Mouse (Mus musculus) monocyte, adult 2 months (primary cell): ENCODE results near the gene Gm42417.
"Not testable (repeated sequence)": the region's sequence is repeated elsewhere in the genome, so short reads cannot be mapped to it uniquely, and the experiment has no call there.

Experiments
- DNase-seq, 2 experiments: peaks; one replicate each; pipeline ENCODE4 v3.0.0; 2022; ENCODE audit warnings: low spot score in 2 of 2, low read depth in 1 of 2

Gm42417 gene

DNA sequence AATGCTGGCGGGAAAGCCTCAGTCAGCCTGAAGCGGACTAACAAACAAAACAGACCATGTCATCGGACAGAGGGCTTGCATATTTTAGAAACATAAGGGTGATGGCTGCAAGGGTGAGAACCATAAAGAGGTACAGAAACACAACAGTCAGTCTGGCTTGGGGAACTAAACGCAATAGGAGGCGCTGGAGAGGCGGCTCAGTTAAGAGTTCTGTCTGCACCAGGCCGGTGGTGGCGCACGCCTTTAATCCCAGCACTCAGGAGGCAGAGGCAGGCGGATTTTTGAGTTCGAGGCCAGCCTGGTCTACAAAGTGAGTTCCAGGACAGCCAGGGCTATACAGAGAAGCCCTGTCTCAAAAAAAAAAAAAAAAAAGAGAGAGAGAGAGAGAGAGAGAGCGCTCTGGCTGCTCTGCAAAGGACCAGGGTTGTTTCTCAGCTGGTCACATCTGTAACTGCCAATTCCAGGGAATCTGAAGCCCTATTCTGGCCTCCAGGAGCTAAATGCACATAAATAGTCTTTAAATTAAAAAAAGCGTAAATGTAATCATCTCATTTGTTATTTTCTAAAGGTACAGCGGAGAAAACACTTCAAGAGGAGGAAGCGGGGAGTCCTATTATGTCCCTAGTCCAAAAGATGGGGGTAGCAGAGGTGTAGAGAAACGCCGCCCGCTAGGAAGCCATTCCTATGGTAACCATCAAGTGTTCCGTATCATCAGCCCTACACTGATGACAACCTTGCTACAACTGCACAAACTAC lies 6.8 kb upstream of the Gm42417 start:
- no peak for DNase-seq

DNA sequence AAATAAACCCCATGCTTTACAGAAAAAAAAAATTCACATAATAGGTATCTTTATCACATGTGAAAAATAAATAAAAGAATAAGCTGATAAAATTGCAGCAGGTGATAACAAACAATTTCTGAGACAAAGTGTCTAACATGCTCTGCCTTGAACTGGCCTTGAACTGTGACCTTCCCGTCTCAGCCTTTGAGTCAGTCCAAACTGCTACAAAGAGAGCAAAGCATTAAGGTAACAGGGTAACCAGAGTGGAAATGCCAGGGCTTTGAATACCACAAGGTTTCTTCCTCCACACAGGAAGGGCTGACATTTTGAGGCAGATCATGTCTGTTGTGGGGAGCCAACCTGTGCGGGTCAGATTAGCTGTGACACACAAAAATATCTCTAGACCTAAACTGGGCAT lies 6.2 kb upstream of the Gm42417 start:
- DNase-seq = no peak

DNA sequence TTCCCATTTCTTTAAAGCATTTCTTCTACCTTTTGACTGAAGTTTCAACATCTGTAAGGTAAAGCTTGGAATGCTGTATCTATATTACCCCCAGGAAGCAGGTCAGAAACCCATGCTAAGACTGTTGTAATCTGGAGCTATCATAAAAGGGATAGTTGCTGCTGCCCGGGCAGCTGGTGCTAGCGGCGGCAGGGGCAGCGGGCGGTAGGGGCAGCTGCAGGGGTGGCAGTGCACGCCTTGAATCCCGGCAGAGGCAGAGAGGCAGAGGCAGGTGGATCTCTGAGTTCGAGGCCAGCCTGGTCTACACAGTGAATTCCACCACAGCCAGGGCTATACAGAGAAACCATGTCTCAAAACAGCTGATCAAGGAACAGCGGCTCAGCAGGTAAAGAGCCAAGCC lies 3.7 kb upstream of the Gm42417 start:
- DNase-seq = no peak

DNA sequence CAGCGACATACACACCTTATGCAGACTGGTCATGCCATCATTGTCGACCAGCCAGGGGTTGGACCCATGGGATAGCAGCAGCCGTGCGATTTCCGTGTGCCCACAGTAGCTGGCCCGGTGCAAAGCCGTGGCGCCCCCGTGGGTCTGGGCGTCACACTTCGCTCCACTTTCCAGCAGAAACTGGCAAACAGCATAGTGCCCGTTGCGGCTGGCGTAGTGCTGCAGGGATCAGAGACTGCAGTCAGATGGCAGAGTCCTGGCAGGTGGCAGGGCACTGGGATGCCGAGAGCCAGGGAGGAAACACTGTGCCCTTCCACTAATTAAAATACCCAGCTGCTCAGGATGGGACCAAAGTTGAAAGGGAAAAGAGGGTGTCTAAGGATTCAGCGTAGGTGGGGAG lies 2.6 kb upstream of the Gm42417 start:
- no peak for DNase-seq

DNA sequence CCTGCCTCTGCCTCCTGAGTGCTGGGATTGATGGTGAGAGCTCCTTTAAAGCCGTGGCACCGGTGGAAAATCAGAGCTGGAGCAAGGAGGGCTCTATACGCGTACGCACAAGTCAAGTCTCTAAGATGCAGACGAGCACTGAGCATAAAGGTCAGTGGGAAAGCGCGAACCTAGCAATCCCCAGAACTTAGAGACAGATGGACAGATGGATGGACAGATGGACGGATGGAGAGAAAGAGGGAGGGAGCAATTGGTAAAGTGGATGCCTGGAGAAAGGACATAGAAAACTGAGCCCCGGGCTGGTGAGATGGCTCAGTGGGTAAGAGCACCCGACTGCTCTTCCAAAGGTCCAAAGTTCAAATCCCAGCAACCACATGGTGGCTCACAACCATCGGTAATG lies 1.6 kb upstream of the Gm42417 start:
- no peak for DNase-seq

DNA sequence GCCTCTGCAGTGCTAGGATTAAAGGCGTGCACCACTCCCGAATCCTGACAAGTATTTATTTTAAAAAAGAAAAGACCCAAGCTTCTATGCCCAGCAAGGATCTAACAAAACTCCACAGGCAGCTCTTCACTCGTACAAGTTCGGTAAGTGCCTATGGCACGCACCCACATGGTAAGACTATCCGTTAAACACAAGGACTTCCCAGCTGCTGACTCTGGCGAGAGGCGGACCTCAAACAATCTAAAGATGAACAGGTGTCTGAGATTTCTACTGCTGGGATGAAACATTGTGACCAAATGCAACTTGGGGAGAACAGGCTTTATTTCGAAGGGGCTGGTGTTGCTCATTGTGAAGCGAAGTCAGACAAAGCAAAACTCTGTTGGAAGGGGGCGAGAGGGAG lies 903 bp upstream of the Gm42417 start:
- DNase-seq = no peak

DNA sequence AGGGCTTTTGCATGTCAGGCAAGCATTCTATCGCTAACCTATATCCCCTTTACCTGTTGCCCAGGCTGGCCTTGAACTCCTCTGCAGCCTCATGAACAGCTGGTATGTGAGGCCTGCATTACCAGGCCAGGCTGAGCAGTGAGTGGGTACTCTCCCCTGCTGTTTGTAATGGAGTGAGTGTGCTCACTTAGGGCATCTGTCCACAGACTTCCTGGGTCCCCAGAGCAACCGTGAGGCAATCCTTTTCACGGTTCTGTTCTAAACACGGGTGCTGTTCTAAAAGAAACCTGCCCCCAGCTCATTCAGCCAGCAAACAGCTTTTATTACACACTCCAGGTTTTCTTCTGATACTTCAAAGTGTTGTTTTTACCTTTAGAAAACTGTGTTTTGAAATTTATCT lies 502 bp downstream of the Gm42417 start:
- no peak for DNase-seq

DNA sequence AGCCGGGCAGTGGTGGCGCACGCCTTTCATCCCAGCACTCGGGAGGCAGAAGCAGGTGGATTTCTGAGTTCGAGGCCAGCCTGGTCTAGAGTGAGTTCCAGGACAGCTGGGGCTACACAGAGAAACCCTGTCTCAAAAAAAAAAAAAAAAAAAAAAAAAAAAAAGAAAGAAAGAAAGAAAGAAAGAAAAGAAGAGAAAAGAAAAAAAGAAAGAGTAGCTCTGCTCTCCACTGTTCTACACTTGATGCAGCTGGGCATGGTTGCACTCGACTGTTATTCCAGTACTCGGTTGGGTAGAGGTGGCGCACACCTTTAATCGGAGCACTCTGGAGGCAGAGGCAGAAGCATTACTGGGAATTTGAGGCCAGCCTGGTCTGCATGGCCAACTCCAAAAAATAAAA lies 2.4 kb downstream of the Gm42417 start, which contains the start of gene Ankrd23:
Gene Ankrd23 (minus strand): TSS at position 101 of the 400 bp plus-strand sequence.
- DNase-seq = not testable (repeated sequence)

DNA sequence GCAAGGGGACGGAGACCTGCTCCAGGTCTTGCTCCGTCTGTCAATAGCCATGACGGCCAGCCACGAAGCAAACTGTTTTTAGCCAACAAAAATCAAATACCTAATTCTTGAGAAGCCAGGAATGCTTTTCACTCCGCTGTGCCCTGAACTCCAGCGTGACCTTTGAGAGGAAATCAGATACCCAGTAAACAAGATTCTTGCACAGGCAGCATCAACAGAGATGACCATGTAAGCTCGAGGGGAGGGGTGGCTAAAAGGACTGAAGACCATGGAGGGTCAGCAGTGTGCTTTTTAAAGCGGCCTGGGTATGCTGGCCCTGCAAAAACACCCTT lies 2.9 kb downstream of the Gm42417 start:
- no peak for DNase-seq

DNA sequence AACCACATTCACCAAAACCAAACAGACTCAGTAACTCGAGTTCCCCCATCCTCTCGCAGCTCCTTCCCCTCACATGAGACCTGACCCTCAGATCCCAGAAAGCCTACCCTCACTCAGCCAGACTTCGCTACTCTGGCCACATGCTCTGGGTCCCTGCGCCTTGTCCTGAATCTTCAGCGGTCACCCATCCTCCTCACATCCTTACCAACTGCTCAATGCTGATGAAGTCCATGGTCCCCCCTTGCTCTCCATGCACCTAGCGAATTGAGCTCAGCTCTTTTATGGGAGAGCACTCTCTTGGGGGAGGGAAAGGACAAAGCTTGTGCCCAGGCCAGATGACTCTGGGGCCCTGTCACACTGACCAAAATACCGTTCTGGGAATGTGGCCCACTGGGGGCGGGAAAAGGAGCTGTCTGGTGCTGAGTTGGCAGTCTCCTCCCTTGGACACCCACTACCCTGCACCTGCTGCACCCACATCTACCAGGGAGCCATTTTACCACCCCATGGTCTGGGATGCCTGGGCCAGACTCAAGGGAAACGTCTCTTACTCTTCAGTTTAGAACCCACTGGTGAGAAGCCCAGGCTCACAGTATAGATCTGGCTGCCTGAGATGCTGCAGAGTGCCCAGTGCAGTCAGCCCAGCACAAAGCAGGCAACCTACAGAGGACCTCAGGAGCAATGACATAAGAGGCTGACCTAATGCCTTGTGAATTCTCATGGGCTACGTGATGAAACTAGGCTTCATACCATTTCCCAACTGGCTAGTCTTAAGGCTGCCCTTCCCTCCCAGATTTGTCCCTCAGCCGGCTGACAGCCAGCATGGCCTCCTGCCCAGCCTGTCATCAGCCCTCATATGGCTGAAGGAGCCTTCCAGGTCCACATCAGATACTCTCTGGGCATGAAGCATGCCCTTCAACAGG lies 3.5 kb downstream of the Gm42417 start:
- no peak for DNase-seq

DNA sequence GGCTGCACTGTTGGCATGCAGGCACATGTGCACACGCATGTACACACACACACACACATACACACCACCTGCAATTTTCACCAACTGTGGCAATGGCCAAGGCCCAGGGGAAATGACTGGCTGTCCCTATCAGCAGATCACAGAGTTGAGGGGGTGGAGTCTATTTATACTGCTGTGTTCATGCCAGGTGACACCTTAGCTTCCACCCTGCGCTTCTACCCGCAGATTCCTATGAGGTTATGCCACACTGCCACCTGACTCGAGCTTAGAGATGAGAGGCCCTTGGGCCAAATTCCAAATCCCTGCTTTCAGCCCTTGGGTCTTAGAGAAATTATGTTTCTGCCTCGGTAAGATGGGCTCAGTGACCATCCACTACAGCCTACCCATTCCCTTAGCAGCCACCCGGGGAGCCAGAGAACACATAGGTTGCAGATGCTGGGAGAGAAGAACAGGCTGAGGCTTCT lies 4.6 kb downstream of the Gm42417 start:
- no peak for DNase-seq

DNA sequence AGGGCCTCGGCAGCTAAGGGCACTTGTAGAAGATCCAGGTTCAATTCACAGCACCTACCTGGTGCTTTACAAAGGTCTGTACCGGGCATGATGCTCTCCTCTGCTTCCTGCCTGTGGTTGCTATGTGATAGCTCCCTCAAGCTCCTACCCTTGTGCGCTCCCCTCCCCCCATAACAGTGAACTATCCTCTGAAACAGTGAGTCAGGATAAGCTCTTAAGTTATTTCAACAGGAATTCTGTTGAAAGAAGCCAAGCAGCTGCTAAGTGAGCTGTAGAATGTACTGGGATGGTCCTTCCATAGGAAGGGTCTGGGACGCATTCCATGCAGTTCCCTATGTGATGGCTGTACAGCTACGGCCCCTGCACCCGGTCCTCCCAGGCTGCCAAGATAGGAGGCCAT lies 5.7 kb downstream of the Gm42417 start:
- no peak for DNase-seq

DNA sequence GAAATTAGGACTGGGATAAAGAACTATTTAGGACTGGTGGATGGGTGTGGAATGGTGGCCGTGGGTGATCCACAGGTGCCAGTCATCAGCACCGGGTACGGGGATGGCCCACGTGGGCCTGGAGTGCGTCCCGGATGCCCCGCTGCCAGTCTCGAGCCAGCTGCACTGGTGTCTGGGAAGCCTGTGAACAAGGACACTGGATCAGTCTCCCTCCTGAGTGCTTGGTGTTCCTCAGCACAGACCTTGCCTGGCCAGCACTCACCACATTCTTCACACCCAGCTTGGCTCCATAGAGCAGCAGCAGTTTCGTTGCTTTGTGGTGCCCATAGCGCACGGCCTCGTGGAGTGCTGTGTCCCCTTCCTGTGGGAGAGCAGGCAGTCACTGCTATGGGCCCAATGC lies 7.8 kb downstream of the Gm42417 start:
- no peak for DNase-seq

DNA sequence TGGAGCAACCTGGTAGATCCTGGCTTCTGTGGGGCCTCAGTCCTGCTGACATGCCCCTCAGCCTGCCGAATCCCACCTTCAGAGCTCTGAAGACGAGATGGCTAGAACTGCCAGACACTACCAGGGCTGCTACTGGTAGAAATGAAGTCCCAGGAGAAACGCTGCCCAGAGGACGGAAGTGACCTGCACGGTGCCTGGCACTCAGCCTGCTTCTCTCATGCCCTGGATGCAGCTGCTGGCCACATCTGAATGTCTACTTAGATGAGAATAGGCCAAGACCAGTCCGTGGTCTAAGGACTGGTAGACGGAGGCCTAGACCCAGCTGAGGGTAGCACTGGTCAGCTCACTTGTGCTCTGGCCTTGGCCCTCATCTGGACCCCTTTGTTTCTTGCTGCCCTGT lies 8.3 kb downstream of the Gm42417 start:
- no peak for DNase-seq

DNA sequence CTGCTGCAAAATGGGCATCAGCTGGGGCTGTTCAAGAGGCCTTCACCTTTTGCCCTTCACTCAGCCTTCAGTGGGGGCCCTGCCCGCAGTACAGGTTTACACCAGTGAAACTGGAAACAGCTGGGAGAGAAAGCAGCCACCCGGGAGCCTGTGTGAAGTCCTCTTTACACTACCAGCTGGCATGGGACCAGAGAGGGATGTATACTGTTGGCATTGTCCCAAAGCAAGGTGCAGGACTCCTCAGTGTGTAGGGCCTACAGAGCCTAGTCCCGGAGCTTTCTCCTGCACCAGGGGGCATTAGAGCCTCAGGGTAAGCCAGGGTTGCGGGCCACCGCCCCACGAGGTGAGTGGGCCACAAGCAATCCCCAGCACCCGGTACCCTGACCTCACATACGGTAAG lies 8.7 kb downstream of the Gm42417 start:
- DNase-seq = no peak

DNA sequence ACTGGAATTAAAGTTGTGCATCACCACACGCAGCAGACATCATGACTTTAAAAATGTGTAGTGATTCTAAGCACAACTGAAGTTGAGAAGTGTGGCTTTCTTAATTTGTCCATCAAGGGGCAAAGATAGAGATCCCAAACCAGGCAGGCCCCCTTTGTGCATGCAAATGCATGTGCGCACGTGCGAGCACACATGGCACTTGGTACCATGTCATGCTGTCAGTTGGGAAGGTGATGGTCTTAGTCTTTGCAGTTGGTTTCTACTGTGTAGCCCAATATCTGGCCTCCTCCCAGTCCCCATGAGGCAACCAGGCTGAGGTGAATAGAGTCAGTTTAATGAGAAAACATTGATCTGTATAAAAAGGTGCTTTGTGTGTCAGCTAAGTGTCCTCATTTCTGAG lies 9.4 kb downstream of the Gm42417 start:
- DNase-seq = no peak

DNA sequence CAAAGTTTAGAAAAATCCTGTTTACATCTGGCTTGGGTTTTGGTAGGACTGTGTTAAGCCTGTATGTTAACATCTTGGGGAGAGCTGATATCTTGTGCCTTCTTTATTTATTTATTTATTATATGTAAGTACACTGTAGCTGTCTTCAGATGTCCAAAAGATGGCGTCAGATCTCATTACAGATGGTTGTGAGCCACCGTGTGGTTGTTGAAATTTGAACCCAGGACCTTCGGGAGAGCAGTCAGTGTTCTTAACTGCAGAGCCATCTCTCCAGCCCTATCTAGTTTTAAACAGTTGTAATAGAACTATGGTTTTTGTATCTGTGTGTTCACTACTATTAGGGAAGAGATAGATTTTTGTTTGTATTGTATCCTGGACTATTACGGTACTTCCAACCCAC lies 10.0 kb downstream of the Gm42417 start:
- DNase-seq = no peak

DNA sequence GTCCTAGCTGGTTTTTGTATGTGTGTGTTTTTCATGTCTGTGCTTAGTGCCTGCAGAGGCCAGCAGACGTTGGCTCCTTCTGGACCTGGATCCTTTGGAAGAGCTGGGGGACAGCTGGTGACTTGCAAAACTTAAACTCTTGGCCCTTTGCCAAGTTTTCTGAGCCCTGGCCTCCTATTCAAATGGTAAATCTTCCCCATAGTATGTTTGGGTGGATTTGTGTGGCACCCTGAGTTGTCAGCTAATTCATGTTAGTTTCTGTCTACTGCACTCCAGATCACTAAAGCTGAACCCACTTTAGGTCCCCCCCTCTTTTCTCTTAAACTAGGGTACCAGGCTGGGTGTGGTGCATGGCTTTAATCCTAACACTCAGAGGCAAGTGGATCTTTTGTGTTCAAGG lies 10.9 kb downstream of the Gm42417 start:
- no peak for DNase-seq

DNA sequence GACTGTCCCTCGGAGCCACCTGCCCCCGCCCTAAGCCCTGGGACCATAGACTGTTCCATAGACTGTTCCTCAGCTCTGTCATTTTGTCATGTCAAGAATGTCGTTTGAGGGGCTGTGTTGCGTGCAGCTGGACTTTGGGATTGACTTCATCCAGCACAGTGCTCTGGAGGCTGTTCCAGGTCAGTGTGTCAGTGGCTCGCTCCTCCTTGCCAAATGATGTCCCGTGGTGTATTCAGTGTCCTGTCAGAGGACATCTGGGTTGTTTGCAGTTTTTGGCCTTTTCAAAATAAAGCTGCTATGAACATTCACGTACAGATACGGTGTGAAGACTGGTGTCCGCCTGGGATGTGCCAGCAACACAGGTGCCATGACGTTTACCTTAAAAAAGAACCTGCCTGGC lies 12.3 kb downstream of the Gm42417 start:
- DNase-seq = no peak

DNA sequence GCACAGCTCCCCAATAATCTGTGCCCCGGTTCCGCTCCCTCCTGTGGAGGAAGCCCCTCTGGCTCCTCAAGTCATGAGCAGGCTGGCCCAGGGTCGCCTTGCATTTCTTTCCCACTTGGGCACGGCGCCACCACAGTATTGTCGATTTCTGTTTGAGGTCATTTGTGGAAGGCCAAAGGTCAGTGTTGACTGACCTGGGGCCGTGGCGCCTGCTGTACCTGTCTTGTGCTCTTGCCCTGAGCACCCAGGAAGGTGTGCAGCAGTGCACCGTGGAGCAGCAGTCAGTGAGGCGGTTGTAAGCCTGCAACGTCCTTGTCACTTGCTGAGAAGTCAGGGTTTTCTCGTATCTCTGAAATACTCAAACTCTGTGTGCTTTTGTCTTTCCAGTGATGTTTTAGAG lies 13.5 kb downstream of the Gm42417 start:
- DNase-seq = no peak

DNA sequence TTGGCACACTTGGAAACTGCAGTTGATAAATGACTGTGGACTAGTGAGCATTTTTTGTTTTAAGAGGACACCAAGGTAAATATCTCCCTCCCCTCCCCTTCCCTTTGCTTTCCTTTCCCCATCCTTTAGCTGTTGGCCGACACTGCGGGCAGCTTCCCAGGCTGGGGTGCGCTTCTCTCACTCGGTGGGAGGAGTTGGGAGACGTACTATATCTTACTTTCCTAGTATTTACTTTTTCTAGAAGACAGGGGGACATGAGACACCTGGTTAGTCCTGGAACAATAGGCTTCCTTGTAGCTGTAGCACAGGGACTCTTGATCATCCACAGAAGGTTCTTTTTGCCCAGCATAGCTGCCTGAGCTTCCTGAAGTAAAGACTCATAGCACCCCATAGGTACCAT lies 15.2 kb downstream of the Gm42417 start:
- no peak for DNase-seq

DNA sequence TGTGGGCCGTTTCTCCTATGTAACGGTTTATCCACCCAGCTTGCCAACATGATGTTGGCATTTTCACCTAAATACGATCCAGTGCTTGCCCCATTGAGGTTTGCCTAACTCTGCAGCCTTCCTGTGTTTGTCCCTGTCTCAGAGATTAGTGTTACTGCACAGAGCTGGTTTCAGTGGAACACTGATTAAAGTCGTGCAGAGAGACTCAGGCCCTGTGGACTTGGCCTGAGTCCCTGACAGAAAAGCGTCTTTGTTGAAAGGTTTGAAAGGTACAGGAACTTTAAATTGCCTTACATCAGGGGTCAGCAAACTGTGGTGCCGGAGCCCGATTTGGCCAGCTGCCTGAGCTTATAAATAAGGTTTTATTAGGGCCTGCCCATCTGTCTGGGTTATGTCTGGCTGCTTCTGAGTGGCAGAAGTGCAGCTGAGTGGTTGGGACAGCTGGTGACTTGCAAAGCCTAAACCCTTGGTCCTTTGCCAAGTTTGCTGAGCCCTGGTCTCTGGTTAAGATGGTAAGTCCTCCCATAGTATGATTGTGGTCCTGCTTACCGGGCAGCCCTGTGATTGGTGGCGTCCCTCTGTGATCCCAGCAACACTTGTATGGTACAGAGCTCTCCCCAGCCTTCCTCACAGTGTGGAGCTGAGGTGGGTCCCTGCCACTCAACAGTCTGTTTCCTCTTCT lies 15.8 kb downstream of the Gm42417 start:
- no peak for DNase-seq
